Mouse (Mus musculus): Measurements from ENCODE around the gene Mcrs1.
"Not testable (repeated sequence)": the region's sequence is repeated elsewhere in the genome, so short reads cannot be mapped to it uniquely, and the experiment has no call there.

The Mcrs1 gene

GRCm38 (mm10) chr15:99253175-99253479 is 1.4 kb upstream of the Mcrs1 start:
- in situ Hi-C loops (cut with MboI; ENCODE audit: low pct_unique_long_range_greater_than_20kb in 1 of 2, low sequenced_read_pairs in 2 of 2, unreplicated experiment in 1 of 2): not testable (repeated sequence)

GRCm38 (mm10) chr15:99252381-99253174 is 817 bp upstream of the Mcrs1 start:
- in situ Hi-C loops (cut with MboI; ENCODE audit: low pct_unique_long_range_greater_than_20kb in 1 of 2, low sequenced_read_pairs in 2 of 2, unreplicated experiment in 1 of 2): no loop called here

- in situ Hi-C loops (cut with MboI; ENCODE audit: low pct_unique_long_range_greater_than_20kb in 1 of 2, low sequenced_read_pairs in 2 of 2, unreplicated experiment in 1 of 2): not testable (repeated sequence)
These were observed 650 bp downstream of the Mcrs1 start for GRCm38 (mm10) chr15:99251111-99251510.

GRCm38 (mm10) chr15:99249938-99250337 is 1.8 kb downstream of the Mcrs1 start:
- in situ Hi-C loops (cut with MboI; ENCODE audit: low pct_unique_long_range_greater_than_20kb in 1 of 2, low sequenced_read_pairs in 2 of 2, unreplicated experiment in 1 of 2): no loop called here

GRCm38 (mm10) chr15:99248972-99249371 is 2.8 kb downstream of the Mcrs1 start:
- in situ Hi-C loops (cut with MboI; ENCODE audit: low pct_unique_long_range_greater_than_20kb in 1 of 2, low sequenced_read_pairs in 2 of 2, unreplicated experiment in 1 of 2): no loop called here

GRCm38 (mm10) chr15:99246736-99247135 is 5.0 kb downstream of the Mcrs1 start:
- in situ Hi-C loops (cut with MboI; ENCODE audit: low pct_unique_long_range_greater_than_20kb in 1 of 2, low sequenced_read_pairs in 2 of 2, unreplicated experiment in 1 of 2): not testable (repeated sequence)

- in situ Hi-C loops (cut with MboI; ENCODE audit: low pct_unique_long_range_greater_than_20kb in 1 of 2, low sequenced_read_pairs in 2 of 2, unreplicated experiment in 1 of 2): no loop called here
These were observed 9.7 kb downstream of the Mcrs1 start for GRCm38 (mm10) chr15:99242045-99242444.

- in situ Hi-C loops (cut with MboI; ENCODE audit: low pct_unique_long_range_greater_than_20kb in 1 of 2, low sequenced_read_pairs in 2 of 2, unreplicated experiment in 1 of 2): no loop called here
These were observed 10.5 kb downstream of the Mcrs1 start for GRCm38 (mm10) chr15:99241249-99241648.

GRCm38 (mm10) chr15:99240129-99240528 is 11.6 kb downstream of the Mcrs1 start:
- in situ Hi-C loops (cut with MboI; ENCODE audit: low pct_unique_long_range_greater_than_20kb in 1 of 2, low sequenced_read_pairs in 2 of 2, unreplicated experiment in 1 of 2): no loop called here

GRCm38 (mm10) chr15:99238006-99238405 is 13.8 kb downstream of the Mcrs1 start:
- in situ Hi-C loops (cut with MboI; ENCODE audit: low pct_unique_long_range_greater_than_20kb in 1 of 2, low sequenced_read_pairs in 2 of 2, unreplicated experiment in 1 of 2): no loop called here

- in situ Hi-C loops (cut with MboI; ENCODE audit: low pct_unique_long_range_greater_than_20kb in 1 of 2, low sequenced_read_pairs in 2 of 2, unreplicated experiment in 1 of 2): no loop called here
These were observed 17.3 kb downstream of the Mcrs1 start for GRCm38 (mm10) chr15:99234326-99235010.

GRCm38 (mm10) chr15:99233719-99234118 is 18.0 kb downstream of the Mcrs1 start:
- in situ Hi-C loops (cut with MboI; ENCODE audit: low pct_unique_long_range_greater_than_20kb in 1 of 2, low sequenced_read_pairs in 2 of 2, unreplicated experiment in 1 of 2): no loop called here

GRCm38 (mm10) chr15:99231998-99232397 is 19.8 kb downstream of the Mcrs1 start:
- in situ Hi-C loops (cut with MboI; ENCODE audit: low pct_unique_long_range_greater_than_20kb in 1 of 2, low sequenced_read_pairs in 2 of 2, unreplicated experiment in 1 of 2): no loop called here

GRCm38 (mm10) chr15:99226090-99226489 is 25.7 kb downstream of the Mcrs1 start:
- in situ Hi-C loops (cut with MboI; ENCODE audit: low pct_unique_long_range_greater_than_20kb in 1 of 2, low sequenced_read_pairs in 2 of 2, unreplicated experiment in 1 of 2): no loop called here

- in situ Hi-C loops (cut with MboI; ENCODE audit: low pct_unique_long_range_greater_than_20kb in 1 of 2, low sequenced_read_pairs in 2 of 2, unreplicated experiment in 1 of 2): no loop called here
These were observed 26.5 kb downstream of the Mcrs1 start for GRCm38 (mm10) chr15:99225081-99225810.

GRCm38 (mm10) chr15:99224208-99224911 is 27.4 kb downstream of the Mcrs1 start, which contains the start of gene Kcnh3:
Kcnh3 (plus strand) TSS chr15:99224861.
- in situ Hi-C loops (cut with MboI; ENCODE audit: low pct_unique_long_range_greater_than_20kb in 1 of 2, low sequenced_read_pairs in 2 of 2, unreplicated experiment in 1 of 2): no loop called here

- in situ Hi-C loops (cut with MboI; ENCODE audit: low pct_unique_long_range_greater_than_20kb in 1 of 2, low sequenced_read_pairs in 2 of 2, unreplicated experiment in 1 of 2): no loop called here
These were observed 28.1 kb downstream of the Mcrs1 start for GRCm38 (mm10) chr15:99223585-99224207.

- in situ Hi-C loops (cut with MboI; ENCODE audit: low pct_unique_long_range_greater_than_20kb in 1 of 2, low sequenced_read_pairs in 2 of 2, unreplicated experiment in 1 of 2): no loop called here
These were observed 28.8 kb downstream of the Mcrs1 start for GRCm38 (mm10) chr15:99222794-99223584.
